Mouse (Mus musculus) heart, adult 8-10 months (tissue): Measurements from ENCODE around the gene Tmem60. TPM values are rescaled to one million over a fixed set of nuclear protein-coding genes. Genes with fewer than 3 reads are reported as not detected.

Experiments
- DNase-seq: peaks from one replicate; pipeline ENCODE4 v3.0.0; 2022; ENCODE audit warnings: low spot score
- total RNA-seq, 4 experiments: library from RNA; stranded (reverse); gene quantifications; 2 replicates each; pipeline ENCODE4 v1.2.4; 2022

Tmem60 gene
- total RNA-seq, result 10 to 100 TPM; 24.5 to 27.5 (median 25.7) TPM

DNA sequence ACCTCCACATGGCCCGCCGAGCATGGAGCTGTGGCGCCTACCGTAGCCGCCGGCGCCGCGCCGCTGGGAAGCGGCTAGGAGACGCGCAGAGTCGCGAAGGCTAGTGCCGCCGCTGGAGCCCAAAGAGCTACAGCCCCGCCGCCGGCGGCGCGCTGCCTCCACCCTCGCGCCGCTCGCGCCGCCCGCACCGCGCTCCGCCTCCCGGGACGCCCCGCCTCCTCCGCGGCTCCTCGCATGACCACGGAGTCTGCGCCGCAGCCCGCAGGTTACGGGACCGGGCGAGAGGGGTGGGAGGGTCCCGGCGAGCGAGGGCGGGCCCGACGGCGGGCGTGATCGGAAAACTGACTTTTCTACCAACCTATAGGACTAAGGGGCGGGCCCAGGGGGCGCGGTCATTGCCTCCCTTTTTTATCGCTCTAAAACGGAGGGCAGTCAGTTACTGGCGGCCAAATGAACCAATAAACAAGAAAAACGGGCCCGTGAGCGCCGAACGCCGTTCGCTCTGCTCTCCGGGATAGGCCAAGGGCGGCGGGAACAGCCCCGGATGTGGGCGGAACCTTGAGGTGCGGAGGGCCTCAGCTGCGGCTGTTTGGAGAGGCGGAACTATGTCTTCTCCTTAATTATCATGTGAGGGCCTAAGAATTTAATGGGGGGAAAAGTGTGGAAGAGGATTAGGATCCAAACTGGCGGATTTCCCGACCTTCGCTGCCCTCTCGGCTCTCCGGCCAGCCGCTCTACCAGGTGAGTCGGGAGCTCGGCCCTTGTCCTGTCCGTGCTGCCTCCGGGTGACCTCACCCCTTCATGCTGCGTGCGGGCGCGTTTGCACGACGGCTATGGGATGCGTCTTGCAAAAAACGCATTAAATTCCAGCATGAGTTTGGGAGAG is at the start of gene Tmem60, which contains the start of gene Phtf2:
TSS of gene Tmem60 (plus strand) at position 277 of the 886 bp plus-strand sequence.
TSS of gene Phtf2 (minus strand) at position 210 of the 886 bp plus-strand sequence.
- peak; percentile 98 for DNase-seq

DNA sequence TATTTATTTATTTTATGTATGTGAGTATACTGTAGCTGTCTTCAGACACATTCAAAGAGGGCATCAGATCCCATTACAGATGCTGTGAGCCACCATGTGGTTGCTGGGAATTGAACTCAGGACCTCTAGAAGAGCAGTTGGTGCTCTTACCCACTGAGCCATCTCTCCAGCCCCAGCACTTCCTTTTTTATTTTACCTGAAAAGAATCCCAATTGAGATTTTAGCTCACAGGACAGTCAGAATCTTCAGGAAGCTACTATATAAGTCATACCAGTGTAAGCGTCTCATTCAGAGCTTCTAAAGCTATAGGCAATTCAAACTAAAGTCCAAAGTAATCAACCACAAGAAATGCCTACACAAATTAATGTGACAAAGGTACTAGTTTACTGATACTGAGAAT is 47.6 kb upstream of the Tmem60 start:
- DNase-seq, result no peak

DNA sequence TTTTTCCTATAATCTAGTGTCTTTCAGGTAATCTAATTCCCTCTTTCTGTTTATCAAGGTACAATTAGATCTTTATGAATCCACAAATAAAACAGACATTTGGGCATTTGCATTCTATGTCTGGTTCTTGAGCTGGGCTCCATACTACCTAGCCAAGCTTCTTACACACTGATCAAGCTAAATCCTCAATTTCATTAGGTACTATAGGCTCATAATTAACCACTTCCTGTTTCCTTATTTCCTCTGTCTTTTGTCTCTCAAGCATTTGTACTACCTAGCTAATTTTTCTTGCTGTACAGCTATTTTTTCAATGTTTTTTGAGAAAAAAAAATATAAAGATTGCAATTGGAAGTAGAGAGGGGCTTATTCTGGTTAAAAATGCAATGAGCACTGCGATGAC is 44.9 kb upstream of the Tmem60 start:
- no peak for DNase-seq

DNA sequence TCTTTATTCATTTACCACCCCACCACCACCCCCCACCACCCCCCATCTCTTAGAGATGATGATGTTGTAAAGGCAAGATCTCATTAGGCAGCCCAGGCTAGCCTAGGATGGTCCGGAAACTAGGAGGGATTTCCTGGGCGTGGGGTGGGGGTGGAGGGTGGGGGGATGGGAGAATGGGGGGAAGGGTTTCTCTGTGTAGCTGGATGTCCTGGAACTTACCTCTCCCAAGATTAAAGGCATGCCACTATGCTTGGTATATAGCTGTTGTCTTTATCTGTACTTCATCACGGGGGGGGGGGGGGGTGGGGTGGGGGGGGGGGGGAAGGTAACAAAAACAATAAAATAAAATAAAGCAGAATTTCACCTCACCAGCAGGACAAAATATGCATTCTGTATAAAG is 38.6 kb upstream of the Tmem60 start:
- no peak for DNase-seq

DNA sequence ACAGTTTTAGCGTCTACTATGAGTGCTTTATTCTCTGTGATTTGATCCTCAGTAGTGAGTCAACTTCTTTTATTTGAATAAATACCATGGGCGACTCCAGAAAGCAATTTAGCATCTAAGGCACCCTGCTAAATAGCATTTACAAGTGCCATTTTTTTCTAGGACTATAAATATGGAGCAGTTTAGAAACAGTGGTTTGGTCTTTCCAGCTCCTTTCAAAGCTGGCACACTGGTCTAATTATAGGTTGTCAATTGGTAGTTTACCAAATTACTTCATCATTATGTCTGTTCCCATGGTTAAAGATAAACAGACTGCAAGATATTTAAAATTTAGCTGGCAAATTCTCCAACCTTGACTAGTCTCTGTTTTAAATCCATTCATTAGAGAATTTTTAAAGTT is 38.2 kb upstream of the Tmem60 start:
- no peak for DNase-seq

DNA sequence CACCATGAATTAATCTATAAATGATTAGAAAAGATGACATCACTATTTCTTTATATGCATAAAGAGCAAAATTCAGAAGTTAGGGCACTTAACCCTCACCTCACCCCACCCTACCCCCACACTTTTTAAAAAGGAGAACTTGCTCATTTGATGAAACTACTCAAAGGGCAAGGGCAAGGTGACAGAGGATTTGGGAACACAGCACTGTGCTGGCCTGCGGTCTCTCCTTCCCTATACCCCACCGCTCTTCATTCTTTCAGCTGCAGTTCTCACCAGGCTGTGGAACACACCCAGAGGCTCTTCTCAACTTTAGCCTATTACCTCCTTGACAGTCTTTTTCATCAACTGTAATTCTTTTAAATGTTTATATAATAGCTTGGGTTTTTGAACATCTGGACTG is 35.0 kb upstream of the Tmem60 start:
- no peak for DNase-seq

DNA sequence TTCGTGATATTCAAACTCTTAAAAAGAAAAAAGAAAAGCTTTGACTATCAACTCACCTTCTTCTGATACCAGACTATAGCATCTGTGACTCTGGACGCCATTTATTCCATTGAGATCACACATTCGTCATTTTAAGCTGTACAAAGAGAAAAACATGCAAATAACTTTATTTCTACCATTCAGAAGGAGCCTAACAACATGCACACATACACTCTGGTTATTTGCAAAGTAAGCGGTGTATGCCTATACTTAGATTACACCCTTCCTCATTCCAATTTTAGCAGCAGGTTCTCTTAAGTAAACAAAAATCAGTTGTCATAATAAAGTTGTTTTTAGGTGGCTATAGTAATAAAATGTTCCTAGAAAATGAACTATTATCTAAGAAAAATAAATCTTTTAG is 26.9 kb upstream of the Tmem60 start:
- no peak for DNase-seq

DNA sequence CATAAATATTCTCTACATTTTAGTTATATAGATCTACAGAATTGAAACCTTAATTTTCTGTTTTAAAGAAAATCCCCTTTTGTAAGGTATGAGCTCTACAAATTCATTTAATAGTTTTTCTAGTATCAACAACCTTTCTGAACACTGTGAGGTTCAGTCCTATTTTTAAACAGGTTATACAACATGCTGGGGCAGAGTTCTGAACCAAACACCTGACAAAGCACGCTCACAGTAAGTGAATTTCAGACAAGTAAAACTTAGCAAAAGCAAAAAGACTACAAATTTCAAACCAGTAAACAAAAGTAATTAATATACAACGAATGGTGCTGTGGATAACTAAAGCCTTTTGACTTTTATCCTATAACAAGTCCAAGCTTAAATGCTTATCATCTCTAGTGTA is 23.6 kb upstream of the Tmem60 start:
- no peak for DNase-seq

DNA sequence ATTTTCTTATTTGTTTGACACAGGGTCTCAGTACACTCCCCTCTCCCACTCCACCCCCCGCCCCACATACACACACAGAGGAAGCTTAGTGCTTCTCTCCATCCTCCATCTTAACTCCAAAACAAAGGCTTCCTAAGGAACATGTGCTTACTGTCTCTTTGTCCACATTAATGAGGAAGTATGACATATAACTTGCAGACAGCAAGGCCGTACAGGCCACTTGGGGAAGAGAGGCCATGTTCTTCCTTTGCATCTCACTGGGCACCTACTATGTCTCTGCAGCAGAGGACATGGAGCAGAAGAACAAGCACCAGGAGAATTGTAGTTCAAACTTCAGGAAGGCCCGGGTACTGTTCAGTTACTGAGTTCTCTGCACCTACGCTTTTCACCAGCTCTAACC is 21.4 kb upstream of the Tmem60 start:
- DNase-seq, result no peak

DNA sequence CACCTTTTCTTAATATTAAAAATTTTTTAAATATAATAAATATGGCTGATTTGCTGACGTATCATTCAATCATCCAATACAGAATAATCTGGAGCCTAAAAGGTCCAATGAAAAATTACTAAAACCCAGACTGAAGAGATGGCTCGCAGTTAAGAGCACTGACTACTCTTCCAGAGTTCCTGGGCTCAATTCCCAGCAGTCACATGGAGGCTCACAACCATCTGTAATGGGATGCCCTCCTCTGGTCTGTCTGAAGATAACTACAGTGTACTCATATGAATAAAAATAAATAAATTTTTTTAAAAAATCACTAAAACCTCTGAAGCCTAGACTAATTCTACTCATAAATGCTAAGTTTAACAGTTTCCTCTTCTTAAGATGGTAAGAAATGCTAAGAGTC is 20.1 kb upstream of the Tmem60 start:
- no peak for DNase-seq

DNA sequence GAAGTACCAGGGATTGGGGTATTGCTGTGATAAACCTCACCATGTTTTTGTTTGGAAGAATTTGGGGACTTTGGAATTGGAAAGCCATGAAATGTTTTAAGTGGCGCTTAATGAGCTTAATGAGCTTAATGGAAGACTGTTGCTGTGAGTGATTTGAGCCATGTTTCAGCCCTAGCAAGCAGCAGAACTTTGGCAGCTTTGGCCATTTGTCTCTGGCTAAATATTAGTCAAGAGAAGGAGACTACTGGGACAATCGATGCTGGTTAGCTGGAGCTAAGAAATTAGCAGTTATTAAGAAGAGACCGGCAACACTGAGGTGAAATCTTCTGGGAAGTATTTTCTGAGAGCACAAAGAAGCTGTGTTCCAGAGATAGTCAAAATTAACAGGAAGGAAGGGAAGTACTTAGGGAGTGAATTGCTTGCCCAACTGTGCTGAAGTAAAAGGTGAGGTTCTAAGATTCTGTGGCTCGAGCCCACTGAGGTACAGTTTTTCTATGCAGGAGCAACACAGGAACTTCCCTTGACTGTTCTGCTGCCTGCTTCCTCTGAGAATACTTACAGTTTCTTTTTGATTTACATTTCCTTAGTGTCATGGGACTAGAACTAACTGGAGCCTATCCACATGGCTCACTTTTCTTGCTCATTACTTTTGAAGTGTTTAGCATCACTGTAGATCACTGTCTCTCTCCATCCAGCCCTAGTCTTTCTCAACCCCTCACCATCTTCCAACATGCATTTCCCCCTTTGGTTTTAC is 17.6 kb upstream of the Tmem60 start:
- no peak for DNase-seq

DNA sequence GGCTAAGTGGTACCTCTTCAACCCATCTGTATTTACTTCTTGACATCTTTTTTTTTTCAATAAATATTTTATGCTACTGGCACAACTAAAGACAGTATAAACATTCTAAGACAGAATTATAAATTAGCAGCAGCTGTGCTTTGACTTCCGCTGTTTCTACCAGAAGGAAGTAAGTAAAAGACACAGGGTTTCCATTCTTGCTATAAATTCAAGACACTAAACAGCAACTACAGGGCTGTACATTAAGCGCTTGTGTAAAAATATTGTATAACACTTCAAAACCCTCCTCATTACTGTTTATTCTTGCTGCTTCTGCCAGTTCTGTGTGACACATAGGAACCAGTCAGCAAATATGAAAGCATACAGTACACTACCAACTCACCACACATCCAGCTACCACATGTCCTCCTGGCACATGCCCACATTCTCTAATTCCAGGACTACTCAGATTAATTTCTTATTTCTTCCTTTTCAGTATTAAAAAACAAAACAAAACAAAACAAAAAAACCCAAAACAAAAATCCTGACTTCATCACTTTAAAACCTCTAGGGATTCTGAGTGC is 16.7 kb upstream of the Tmem60 start:
- DNase-seq, result no peak

DNA sequence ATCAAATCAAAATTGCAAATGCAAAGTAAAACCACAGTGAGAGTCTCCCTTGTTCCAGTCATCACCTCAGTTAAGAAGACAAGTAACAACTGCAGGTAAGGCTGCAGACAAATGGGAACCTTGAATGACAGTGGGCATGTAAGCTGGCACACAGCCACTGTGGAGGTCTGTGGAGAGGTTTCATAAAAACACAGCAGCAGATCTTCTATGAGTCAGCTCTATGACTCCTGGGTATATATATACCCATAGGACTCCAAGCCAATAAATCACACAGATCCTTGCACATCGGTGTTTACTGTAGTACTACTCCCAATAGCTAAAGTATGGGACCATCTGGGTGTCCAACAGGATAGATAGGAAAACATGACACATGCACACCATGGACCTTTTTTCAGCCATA is 8.8 kb upstream of the Tmem60 start:
- no peak for DNase-seq

DNA sequence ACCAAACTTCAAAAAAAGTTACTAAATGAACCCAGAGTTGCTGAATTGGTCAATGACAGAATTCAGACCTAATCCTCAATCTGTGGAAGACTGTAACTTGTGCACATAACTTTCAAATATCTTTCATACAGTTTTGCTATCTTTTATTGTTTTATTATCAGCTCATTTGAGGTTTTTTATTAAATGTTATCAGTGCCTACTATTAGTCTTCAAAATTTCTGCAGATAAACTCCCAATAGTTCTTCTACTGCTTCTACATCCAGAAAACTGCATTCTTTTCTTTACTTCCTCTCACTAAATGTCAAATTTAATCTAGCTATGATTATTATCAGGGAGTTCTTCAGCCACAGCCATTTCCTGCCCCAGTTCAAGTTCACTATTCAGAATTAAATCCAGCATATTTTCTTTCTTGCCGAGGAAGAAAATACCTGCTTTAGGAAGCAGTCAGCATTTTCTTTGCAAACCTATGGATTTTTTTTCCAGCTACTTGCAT is 5.0 kb upstream of the Tmem60 start:
- no peak for DNase-seq

DNA sequence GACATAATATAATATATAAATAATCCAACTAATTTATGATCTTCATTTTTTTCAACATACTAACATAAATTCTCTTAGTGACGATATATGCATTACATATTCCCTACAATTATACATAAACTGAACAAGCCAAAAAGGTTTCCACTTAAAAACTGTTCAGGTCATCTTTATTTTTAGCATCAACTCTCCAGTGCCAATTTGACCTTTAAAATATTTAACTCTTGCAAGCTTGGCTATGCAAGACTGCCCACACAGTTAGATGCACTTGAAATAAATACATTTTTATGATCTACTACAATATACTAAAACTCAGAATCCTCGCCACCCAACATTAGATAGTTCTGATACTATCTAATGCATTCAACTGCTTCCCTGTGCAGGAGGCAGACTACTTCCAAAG is 1.6 kb upstream of the Tmem60 start:
- DNase-seq, result no peak

DNA sequence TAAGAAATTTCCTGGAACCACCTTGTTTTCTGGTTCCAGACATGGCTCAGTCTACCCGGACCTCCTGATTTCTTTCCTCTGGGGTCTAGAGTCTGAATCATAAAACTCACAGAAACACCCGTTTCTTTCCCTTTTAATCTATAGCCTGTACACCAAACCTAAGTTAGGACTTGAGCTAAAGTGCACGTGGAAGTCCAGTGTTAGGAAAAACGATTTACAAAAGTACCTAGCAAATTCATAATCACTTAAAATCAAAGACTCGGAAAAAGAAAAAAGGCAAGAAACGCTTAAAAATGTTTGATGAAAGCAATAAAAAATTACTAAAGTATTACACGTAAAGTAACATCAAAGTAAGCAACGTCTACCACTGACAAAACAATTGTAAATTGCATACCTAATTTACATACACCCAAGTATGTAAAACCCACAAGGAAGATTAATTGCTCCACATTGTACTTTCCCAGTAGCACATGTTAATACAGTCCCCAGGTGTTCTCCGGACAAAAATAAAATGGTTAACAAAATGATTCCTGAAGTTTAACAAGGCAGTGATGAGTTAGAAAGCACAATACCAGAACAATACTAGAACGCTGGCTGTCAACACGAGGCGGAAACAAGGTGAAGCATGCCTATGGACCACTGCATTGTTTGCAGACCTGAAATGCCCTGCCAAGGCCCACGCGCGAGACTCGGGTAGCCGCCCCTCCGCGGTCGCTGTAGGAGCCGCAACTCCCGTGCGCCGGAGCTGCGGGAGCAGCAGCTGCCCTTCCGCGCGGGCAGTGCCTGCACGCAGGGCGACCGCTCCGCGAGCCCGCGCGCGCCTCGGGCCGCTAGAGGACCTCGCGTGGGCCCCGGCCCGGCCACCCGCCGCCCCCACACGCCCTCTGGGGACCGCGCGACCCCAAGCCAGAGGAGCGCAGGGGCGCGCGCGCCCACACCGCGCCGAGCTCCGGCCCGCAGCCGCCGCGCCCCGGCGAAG is 905 bp upstream of the Tmem60 start:
- DNase-seq, result peak; percentile 18

DNA sequence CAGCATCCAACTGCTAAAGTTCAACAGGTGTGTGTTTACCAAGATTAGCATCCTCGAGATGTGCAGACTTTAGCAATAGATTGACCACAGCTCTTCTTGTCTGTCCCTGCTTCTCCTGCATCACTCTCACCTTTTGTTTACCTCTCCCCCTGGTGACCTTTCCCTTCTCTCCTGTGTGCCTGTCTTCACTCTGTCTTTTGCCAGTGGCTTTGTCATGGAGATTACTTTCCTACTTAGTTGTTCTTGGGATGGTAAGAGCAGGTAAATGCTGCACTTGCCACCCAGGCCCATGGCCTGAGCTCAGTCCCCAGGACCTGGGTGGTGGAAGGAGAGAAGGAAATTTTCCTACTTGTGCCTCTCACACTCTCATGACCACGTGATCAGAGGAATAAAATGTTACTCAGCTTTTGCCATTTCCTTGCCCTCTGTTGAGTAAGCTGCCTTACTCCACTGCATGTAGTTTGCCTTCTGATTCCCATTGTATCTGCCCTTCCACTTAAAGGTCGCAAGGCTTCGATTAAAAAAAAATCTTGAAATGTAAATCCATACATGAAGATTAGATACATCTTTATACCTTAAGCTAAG is 2.1 kb downstream of the Tmem60 start:
- no peak for DNase-seq

DNA sequence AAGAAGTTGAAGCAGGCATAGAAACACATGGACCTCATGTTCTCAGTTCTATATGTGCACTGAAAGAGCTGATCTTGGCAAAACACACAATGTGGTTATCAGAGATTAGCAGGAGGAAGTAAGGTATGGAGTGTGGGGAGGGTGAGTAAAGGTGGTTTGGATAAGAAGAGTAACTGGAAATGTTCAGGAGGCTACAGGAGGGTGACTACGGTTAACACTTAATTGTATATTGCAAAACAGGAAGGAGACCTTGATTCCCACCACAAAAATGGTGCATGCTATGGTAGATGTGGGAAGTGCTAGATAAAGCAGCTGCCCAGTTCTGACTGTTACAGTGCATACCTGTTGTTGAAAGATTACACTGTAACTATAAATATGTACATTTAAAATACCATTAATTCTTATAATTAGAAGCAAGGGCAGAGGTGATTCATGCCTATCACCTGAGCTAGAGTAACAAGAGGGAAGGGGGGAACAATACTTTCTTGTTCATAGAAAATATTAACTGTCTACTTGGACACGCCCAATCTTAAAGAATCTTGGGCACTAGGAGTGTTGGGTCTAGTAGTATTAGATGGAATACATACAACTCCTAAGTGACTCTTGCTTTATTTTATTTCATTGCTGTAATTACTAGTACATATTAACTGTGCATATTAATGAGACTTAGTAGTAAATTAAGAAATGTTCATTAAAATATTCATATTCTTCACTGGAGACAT is 15.6 kb downstream of the Tmem60 start:
- DNase-seq, result no peak

DNA sequence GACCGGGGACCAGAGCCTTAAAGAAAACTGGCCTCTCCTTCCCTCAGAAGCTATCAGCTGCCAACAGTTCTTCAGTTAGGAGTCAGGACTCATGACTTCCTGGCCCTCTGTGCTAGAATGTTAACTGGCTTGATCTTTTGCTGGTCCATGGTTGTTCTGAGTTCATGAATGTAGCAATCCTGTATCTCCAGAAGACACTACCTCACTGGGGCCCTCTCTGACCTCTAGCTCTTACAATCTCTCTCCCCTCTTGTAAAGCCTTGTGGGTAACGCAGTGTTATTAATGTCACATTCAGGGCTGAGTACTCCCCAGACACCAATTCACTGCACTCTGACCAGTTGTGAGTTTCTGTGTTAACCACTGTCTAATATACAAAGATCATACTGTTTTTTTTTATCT is 22.7 kb downstream of the Tmem60 start:
- no peak for DNase-seq

DNA sequence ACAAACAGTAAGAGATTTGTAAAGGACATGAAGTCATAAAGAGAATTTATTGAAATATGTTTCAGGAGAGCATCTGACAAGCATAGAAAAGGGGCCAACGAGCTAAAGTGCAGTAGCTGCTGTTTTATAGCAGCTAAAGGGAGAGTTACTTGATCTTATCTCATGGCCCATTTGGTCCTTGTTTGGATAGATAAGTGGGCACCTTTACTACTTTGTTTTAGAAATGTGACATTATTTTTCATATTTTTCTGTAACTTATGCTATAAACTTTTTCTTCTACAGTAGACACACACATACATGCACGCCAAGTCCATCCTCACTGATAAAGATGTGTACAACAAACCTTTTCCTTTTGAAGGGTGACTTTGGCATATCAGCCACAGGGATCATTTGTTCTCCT is 23.4 kb downstream of the Tmem60 start:
- DNase-seq, result no peak
